Mouse (Mus musculus): Measurements from ENCODE around the gene Fam57b. TPM values are rescaled to one million over a fixed set of nuclear protein-coding genes. Genes with fewer than 3 reads are reported as not detected.

Fam57b gene
- total and polyA plus RNA-seq, 2 experiments from 2014 or later = 56.3 to 60.2 TPM

DNA sequence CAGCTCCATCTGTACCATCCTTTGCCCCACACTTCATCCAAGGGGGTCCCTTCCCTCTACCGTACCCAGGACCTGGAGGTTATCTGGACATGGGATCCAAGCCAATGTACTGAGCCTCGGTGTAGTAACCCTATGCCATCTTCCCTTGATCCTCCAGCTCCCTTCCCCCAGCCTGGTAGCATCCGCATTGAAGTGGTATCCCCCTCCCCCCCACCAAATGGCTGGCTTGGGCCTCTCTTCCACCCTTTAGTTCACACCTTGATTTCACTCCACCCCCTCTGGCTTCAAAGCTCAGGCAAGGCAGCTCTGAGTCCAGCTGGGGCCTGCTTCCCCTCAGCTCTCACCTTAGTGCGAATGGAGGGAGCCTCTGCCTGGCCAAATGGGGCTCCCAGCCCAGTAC lies 12.4 kb upstream of the Fam57b start:
- Histone ChIP-seq H3K4me1 (ENCODE audit: insufficient read depth, low read length) (peaks cover 6% of the 10 kb centered on the region; the same call in 1 of the 2 replicates), H3K27me3 (ENCODE audit: insufficient read depth, low read length) (no peaks in the 10 kb centered on the region), H3K27ac (ENCODE audit: low read depth, low read length) (no peak overlapping the region), H3K36me3 (ENCODE audit: insufficient read depth, low read length) (peaks cover 54% of the 10 kb centered on the region), H3K4me3 (ENCODE audit: low read depth, low read length) (no peak overlapping the region), H3K4me2 (ENCODE audit: low read depth, low read length, poor library complexity, severe bottlenecking) (no peak overlapping the region), H3K9ac (replicated peaks; ENCODE audit: low read length, poor library complexity, severe bottlenecking) (no peak overlapping the region), H3K9me3 (ENCODE audit: low read length) (no peaks in the 10 kb centered on the region)
- TF ChIP-seq CTCF (IDR thresholded peaks at IDR 0.05) = no peak
- DNase-seq (ENCODE audit: low spot score) = no peak
- ATAC-seq (ENCODE audit: low FRiP score) = no peak
- WGBS = 88% methylated on average over 4 of the region's 4 CpGs

DNA sequence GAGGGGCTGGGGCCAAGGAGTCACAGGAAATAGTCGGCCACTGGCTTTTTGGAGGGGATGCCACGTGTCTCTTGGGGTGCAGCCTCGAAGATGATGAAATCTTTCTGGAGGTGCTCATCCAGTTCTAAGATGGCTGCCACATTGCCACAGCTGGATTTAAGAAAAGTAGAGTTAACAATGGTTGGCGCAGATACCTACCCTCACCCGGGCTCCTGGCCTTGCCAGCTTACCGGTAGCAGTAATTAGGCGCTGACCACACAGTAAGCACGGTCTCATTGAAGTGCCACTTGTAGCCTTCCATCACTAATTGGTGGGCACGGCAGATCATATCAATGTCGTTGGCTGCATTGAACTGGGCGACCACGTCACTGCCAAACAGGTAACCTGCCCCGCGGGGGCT lies 11.3 kb upstream of the Fam57b start:
- no peak for TF ChIP-seq CTCF (IDR thresholded peaks at IDR 0.05)
- ATAC-seq (ENCODE audit: low FRiP score) = no peak
- Histone ChIP-seq H3K27ac (ENCODE audit: low read depth, low read length) (no peak overlapping the region), H3K4me2 (ENCODE audit: low read depth, low read length, poor library complexity, severe bottlenecking) (no peak overlapping the region), H3K9me3 (ENCODE audit: low read length) (no peaks in the 10 kb centered on the region), H3K4me3 (ENCODE audit: low read depth, low read length) (no peak overlapping the region), H3K27me3 (ENCODE audit: insufficient read depth, low read length) (no peaks in the 10 kb centered on the region), H3K36me3 (ENCODE audit: insufficient read depth, low read length) (peaks cover 56% of the 10 kb centered on the region), H3K9ac (replicated peaks; ENCODE audit: low read length, poor library complexity, severe bottlenecking) (no peak overlapping the region), H3K4me1 (ENCODE audit: insufficient read depth, low read length) (peaks cover 7% of the 10 kb centered on the region)
- DNase-seq (ENCODE audit: low spot score) = no peak
- 94% methylated on average over 14 of the region's 14 CpGs for WGBS

DNA sequence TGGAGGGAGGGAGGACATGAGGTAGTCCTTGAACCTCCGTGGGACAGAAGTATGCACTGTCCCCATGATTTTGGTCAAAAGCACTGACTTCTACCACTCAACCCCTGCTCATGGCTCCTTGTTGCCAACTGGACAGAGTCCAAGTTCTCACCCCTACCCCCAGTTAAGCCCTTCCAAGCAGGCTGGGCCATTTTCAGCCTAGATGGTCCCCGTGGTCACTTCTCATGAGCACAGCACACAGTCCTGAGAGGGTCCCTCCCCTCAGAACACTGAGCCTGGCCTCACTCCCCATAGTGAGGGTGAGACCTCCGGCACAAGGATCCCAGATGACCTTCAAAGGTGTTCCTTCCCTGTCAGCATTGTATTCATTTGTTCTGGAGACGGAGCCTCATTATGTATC lies 8.3 kb upstream of the Fam57b start:
- DNase-seq (ENCODE audit: low spot score) (no peak), ATAC-seq (ENCODE audit: low FRiP score) (no peak)
- Histone ChIP-seq H3K9ac (replicated peaks; ENCODE audit: low read length, poor library complexity, severe bottlenecking) (no peak overlapping the region), H3K9me3 (ENCODE audit: low read length) (no peaks in the 10 kb centered on the region), H3K27me3 (ENCODE audit: insufficient read depth, low read length) (no peaks in the 10 kb centered on the region), H3K4me1 (ENCODE audit: insufficient read depth, low read length) (peaks cover 3% of the 10 kb centered on the region; the same call in 1 of the 2 replicates), H3K4me2 (ENCODE audit: low read depth, low read length, poor library complexity, severe bottlenecking) (no peak overlapping the region), H3K36me3 (ENCODE audit: insufficient read depth, low read length) (peaks cover 51% of the 10 kb centered on the region), H3K27ac (ENCODE audit: low read depth, low read length) (no peak overlapping the region), H3K4me3 (ENCODE audit: low read depth, low read length) (no peak overlapping the region)
- no peak for TF ChIP-seq CTCF (IDR thresholded peaks at IDR 0.05)
- 92% methylated on average over 4 of the region's 4 CpGs for WGBS

DNA sequence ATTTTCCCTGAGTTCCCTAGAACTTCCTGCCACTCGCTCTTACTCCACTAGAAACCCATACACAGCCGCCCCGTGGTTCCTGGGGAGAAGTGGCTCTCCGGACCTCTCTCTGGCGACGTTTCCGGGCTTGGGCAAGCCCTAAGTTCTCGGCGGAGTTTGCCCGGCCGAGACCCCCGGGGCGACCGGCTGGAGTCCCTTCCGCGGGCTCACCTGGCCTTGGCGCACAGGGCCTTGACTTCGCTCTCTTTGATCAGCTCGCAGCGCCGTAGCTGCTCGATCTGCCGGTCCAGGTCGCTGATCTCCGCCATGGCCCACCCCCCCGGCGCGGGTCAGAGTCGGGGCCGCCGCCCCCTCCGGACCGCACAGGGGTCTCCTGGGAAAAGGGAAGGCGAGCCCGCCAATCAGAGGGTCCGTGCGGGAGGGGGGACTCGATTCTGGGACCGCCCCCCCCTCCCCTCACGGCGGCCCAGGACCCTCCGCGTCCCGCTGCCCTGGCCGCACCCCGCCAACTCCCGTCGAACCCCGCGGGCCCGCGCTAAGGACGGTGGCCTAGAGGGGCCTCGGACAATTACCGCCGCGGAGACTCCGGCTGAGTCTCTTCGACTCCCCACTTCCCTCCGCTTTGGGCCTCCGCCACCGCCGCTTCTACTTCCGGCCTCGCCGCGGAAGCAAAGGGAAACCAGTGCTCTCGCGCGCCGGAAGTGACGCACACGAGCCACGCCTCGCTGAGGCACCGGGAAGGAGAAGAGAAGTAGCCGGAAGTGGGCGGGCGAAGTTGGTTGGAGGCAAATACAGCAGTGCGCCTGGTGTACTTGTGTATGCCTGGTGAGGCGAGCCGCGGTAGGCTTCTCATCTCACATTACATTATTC lies 5.4 kb upstream of the Fam57b start, which contains the start of gene Ppp4c:
TSS of gene Ppp4c (minus strand) at position 646 of the 870 bp plus-strand sequence.
- no peak for TF ChIP-seq CTCF (IDR thresholded peaks at IDR 0.05)
- WGBS = under 1% methylated on average over 65 of the region's 83 CpGs
- peak; percentile 98 for DNase-seq (ENCODE audit: low spot score)
- Histone ChIP-seq H3K9me3 (ENCODE audit: low read length) (no peaks in the 10 kb centered on the region), H3K27ac (ENCODE audit: low read depth, low read length) (peak within 1 kb of the TSS; percentile 73), H3K4me1 (ENCODE audit: insufficient read depth, low read length) (peaks cover 3% of the 10 kb centered on the region; the same call in 1 of the 2 replicates), H3K4me2 (ENCODE audit: low read depth, low read length, poor library complexity, severe bottlenecking) (peak within 1 kb of the TSS; percentile 72), H3K36me3 (ENCODE audit: insufficient read depth, low read length) (peaks cover 46% of the 10 kb centered on the region), H3K9ac (replicated peaks; ENCODE audit: low read length, poor library complexity, severe bottlenecking) (peak within 1 kb of the TSS; percentile 58), H3K4me3 (ENCODE audit: low read depth, low read length) (peak within 1 kb of the TSS; percentile 57), H3K27me3 (ENCODE audit: insufficient read depth, low read length) (no peaks in the 10 kb centered on the region)
- peak; percentile 92 for ATAC-seq (ENCODE audit: low FRiP score)

DNA sequence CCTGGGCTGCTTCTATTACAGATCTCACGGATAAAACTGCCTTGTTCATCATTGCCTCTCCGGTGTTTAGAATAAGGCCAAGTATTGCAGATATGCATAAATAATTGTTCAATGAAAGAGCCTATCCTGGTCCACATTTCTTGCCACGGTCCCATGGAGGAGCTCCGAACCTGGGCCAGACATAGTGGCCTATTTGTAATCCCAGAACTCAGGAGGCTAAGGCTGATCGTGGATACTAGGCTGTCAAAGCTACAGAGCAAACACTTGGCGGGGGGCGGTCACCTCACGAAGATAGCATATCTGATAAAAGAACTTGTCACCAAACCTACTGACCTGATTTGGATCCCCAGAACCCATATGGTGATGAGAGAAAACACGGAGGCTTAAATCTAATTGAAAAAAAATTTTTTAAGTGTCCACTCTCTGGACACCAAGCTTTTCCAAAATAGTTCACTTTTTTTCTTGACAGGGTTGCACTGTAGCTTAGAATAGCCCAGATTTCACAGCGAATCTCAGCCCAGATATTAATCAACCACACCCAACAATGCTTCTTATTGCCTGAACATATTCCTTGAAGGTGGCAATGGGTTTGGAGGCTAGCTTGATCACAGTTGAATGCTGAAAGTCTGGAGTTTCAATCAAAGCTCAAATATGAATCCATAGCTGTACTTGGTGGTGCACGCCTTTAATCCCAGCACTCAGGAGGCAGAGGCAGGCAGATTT lies 4.6 kb upstream of the Fam57b start:
- Histone ChIP-seq H3K4me1 (ENCODE audit: insufficient read depth, low read length) (peaks cover 8% of the 10 kb centered on the region; the same call in 1 of the 2 replicates), H3K9me3 (ENCODE audit: low read length) (no peaks in the 10 kb centered on the region), H3K27ac (ENCODE audit: low read depth, low read length) (peak overlapping the region; percentile 73), H3K4me2 (ENCODE audit: low read depth, low read length, poor library complexity, severe bottlenecking) (peak overlapping the region; percentile 60), H3K27me3 (ENCODE audit: insufficient read depth, low read length) (no peaks in the 10 kb centered on the region), H3K4me3 (ENCODE audit: low read depth, low read length) (peak overlapping the region; percentile 57), H3K9ac (replicated peaks; ENCODE audit: low read length, poor library complexity, severe bottlenecking) (peak overlapping the region; percentile 58), H3K36me3 (ENCODE audit: insufficient read depth, low read length) (peaks cover 38% of the 10 kb centered on the region)
- ATAC-seq (ENCODE audit: low FRiP score) = peak; percentile 12; the same call in 1 of the 2 replicates
- 30% methylated on average over 11 of the region's 11 CpGs for WGBS
- DNase-seq (ENCODE audit: low spot score) = no peak
- TF ChIP-seq CTCF (IDR thresholded peaks at IDR 0.05) = no peak
